Mouse (Mus musculus): ENCODE results near the gene Ptpra. TPM values are rescaled to one million over a fixed set of nuclear protein-coding genes. Genes with fewer than 3 reads are reported as not detected.

Ptpra gene
- total RNA-seq, 2 experiments from 2014 or later, result 28.6 to 33.0 TPM

DNA sequence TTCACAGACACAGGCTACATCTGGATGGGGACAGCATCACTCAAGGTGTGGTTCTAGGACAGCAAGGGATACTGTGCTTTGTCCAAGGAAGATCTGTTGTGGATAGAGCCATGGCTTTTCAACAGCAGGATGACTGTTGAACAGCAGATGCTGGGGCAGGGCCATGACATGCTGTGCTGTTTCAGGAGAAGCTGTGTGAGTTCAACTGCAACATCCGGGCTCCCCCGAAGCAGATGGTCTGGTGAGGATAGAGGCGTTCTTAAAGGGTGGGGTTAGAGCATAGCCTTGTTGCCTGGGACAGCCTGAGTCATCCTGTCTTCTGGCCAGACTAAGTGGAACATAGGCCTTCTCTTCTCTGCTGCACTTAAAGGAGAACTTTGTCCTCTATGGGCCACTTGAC, 11.2 kb upstream of the Ptpra start:
- no peak for DNase-seq
- intact Hi-C loops (cut with DNase I; ENCODE audit: low total_unique reads), result no loop called here

GRCm38 (mm10) chr2:130439840-130440480, 10.1 kb upstream of the Ptpra start:
- intact Hi-C loops (cut with DNase I; ENCODE audit: low total_unique reads), result no loop called here
- no peak for DNase-seq

DNA sequence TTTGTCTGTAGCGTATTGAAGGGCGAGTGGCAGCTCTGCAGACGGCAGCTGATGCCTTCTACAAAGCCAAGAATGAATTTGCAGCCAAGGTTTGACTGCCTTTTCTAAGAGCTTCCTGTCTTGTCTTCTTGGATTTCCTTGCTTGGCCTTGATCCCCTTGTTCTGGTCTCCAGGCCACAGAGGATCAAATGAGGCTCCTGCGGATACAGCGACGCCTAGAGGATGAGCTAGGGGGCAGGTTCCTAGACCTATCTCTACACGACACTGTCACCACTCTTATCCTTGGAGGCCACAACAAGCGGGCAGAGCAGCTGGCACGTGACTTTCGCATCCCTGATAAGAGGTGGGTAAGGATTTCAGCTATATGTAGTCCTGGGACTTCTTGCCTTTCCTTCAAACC, 7.9 kb upstream of the Ptpra start:
- no peak for DNase-seq
- intact Hi-C loops (cut with DNase I; ENCODE audit: low total_unique reads), result no loop called here

GRCm38 (mm10) chr2:130448449-130448848, 1.6 kb upstream of the Ptpra start:
- no peak for DNase-seq
- intact Hi-C loops (cut with DNase I; ENCODE audit: low total_unique reads), result no loop called here

- intact Hi-C loops (cut with DNase I; ENCODE audit: low total_unique reads), result no loop called here
- no peak for DNase-seq
Observed at GRCm38 (mm10) chr2:130449021-130449793, 871 bp upstream of the Ptpra start.

- intact Hi-C loops (cut with DNase I; ENCODE audit: low total_unique reads), result no loop called here
Observed at GRCm38 (mm10) chr2:130450434-130450796, 337 bp downstream of the Ptpra start.

GRCm38 (mm10) chr2:130451086-130451726, 1.1 kb downstream of the Ptpra start:
- DNase-seq, result no peak
- intact Hi-C loops (cut with DNase I; ENCODE audit: low total_unique reads), result no loop called here

More at GRCm38 (mm10) chr2:130450434-130450796, 337 bp downstream of the Ptpra start:
- DNase-seq, result peak; percentile 75

- intact Hi-C loops (cut with DNase I; ENCODE audit: low total_unique reads), result no loop called here
- no peak for DNase-seq
Observed at GRCm38 (mm10) chr2:130451727-130452090, 1.6 kb downstream of the Ptpra start.

- intact Hi-C loops (cut with DNase I; ENCODE audit: low total_unique reads), result no loop called here
- no peak for DNase-seq
Observed at GRCm38 (mm10) chr2:130452266-130452665, 2.2 kb downstream of the Ptpra start.

GRCm38 (mm10) chr2:130453421-130453820, 3.3 kb downstream of the Ptpra start:
- DNase-seq, result no peak
- intact Hi-C loops (cut with DNase I; ENCODE audit: low total_unique reads), result no loop called here

GRCm38 (mm10) chr2:130454748-130455370, 4.8 kb downstream of the Ptpra start:
- intact Hi-C loops (cut with DNase I; ENCODE audit: low total_unique reads), result loop anchor here (5.0 kb wide), 1 partner anchor 47 kb away; no protein-coding TSS in a partner anchor
- peak; percentile 23 for DNase-seq

DNA sequence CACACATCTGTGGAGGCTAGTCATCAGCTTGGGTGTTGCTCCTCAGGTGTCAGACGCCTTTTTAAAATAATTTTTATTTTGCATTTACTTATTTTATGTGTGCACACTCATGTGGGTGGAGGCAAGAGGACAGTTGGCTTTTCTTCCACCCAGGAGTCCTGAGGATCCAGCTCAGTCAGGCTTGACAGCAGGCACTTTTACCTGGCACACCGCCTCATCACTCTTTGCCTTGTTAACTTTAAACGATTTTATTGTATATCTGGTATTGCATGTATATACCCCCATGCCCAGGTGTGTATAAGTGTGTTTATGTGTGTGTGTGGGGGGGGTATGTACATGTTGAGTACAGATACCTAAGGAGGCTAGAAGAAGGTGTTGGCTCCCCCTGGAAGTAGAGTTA, 7.8 kb downstream of the Ptpra start:
- intact Hi-C loops (cut with DNase I; ENCODE audit: low total_unique reads), result loop anchor here (5.0 kb wide), 1 partner anchor 44 kb away; no protein-coding TSS in a partner anchor
- no peak for DNase-seq

DNA sequence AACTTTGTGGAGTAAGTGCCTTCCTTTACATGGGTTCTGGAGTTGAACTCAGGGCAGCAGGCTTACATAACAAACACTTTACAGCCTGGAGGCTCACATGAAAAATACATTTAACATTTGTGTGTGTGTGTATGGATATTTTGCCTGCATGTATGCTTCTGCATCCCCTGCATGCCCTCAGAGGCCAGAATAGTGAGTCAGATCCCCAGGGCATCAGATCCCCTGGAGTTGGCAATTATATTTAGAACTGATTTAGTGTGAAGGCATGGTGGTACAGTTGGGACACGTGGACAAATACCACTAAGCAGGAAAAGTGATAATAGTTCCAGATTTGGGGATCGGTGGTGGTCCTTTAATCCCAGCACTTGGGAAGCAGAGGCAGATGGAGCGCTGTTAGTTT, 9.5 kb downstream of the Ptpra start:
- intact Hi-C loops (cut with DNase I; ENCODE audit: low total_unique reads), result loop anchor here (5.0 kb wide), 1 partner anchor 43 kb away; no protein-coding TSS in a partner anchor

GRCm38 (mm10) chr2:130461287-130462071, 11.4 kb downstream of the Ptpra start:
- intact Hi-C loops (cut with DNase I; ENCODE audit: low total_unique reads), result no loop called here
- no peak for DNase-seq

More for the DNA sequence above, 9.5 kb downstream of the Ptpra start:
- no peak for DNase-seq

- intact Hi-C loops (cut with DNase I; ENCODE audit: low total_unique reads), result no loop called here
- no peak for DNase-seq
Observed at GRCm38 (mm10) chr2:130466438-130466837, 16.4 kb downstream of the Ptpra start.

DNA sequence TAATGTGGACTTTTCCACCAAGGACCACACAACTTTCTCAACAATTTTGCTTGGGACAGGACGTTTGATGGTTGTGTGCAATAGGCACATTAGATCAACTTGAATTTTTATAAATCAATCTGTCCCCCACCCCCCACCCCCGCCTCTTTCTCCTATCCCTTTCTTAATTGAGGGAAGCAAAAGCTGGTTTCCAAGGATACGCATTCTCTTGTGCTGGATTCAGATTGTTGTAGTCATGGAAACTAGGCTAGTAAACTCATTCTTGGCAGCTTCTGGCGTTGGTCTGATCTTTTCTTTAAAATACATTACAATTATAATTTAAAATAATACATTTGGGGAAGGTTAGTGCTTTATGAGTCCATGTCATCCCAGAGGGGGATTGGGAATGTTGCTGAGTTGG, 19.3 kb downstream of the Ptpra start:
- DNase-seq, result no peak
- intact Hi-C loops (cut with DNase I; ENCODE audit: low total_unique reads), result no loop called here

DNA sequence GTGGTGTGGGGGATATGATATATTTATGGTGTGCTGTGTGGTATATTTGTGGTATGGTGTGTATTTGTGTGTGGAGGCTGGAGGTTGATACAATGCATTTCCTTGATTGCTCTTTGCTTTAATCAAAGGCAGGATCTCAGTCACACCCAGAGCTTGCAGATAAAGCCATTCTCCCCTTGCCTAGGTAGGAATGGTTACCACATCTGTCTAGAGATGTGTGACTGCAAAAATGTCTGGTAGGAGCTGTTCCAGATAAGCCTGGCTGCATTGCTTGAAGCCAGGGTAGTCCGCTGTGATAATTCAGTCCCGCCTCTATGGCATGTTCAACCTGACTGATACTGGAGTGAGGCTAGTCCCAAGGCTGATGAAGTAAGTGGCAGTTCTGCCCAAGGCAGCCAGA, 19.9 kb downstream of the Ptpra start:
- DNase-seq, result no peak
- intact Hi-C loops (cut with DNase I; ENCODE audit: low total_unique reads), result no loop called here

DNA sequence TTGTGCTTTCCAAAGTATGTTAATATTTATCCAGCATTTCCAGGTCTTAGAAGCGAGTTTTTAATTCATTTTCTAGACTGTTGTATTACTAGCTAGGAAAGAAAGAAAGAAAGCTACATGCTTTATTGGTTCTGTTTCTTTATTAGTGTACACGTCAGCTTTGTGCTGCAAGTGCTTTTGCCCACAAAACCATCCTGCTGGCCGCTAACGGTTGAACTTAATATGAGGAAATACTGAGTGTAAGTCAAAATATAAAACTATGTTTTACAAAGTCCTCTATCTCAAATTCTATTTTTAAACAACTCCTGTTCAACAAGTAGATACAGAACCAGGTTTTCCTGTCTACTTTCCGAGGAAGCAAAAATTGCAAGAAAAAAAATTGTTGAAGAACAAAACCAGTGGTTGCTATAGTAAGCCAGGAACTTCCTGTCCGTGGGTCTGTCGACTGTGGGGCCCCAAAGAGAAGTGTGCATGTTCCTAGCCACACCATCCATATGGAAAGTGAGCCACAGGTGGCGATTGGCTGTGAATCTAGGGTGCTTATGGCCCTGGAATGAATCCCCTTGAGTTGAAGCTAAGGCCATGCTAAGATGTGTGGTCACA, 22.9 kb downstream of the Ptpra start:
- intact Hi-C loops (cut with DNase I; ENCODE audit: low total_unique reads), result no loop called here
- no peak for DNase-seq

DNA sequence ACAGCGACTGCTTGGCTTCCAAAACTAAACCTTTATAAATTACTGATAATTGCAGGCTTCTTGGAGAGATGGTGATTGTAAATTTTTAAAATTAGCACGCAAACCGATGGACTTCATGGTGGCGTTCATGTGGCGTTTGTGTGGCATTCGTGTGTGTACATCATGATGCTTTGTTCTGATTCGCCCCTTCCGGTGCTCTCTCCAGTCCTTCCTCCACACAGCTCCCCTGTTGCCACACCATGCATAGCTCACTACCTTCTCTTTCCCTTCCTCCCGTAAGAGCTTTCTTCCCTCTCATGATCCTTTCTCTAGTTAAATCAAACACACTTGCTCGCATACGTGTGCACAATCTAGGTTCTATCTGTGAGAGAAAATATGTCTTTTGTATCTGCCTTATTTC, 25.7 kb downstream of the Ptpra start:
- no peak for DNase-seq
- intact Hi-C loops (cut with DNase I; ENCODE audit: low total_unique reads), result no loop called here
